Mouse (Mus musculus) ovary, postnatal 36 days (tissue): Measurements from ENCODE around the gene Anks1b.

Experiments used
- DNase-seq: peaks from one replicate; pipeline ENCODE4 v3.0.0; 2022; ENCODE audit warnings: low spot score, mixed read lengths

The Anks1b gene

DNA sequence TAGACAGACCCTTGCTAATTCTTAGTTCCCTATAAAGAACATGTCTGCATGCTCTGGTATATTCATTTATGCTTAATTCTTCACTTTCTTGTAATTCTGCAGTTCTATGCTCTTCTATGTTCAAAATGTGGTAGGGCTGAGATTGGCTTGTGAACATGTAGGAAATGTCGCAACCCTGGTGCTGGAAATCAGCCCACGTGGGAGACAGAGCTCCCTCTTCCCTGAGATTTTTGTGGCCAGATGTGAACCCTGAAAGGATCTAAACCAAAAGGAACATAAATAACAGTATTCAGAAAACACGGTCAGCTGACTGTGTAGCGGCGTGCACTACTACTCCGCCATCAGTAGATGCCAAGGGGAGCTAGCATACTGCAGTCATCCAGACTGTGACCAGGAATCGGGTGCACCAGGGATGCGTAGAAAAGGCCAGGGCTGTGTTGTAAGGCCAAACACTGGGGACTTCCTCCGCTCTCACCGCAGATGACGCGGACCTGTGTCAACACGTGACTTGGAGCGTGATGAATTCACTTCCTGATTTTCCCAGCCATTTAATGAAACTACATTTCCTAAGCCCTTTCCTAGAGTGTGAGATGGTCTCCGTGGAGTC lies 1079.9 kb downstream of the Anks1b start:
- no peak for DNase-seq

DNA sequence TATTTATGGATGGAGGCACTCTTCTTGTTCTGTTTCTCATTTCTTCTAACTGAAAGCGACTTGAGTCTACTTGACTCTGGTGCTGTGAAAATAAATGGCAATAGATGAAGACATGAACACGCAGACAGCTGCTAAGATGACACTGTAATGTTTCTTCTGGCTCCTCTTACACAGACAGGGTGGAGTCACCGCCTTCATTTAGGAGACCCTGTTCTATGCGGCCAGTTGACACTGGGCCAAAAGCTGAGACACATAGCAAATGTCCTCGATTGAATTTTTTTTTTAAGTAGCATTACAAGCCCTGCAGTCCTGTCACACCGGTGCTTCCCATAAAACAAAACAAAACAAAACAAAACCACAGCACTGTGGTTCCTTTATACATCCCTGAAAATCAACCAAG lies 1080.5 kb downstream of the Anks1b start:
- no peak for DNase-seq

DNA sequence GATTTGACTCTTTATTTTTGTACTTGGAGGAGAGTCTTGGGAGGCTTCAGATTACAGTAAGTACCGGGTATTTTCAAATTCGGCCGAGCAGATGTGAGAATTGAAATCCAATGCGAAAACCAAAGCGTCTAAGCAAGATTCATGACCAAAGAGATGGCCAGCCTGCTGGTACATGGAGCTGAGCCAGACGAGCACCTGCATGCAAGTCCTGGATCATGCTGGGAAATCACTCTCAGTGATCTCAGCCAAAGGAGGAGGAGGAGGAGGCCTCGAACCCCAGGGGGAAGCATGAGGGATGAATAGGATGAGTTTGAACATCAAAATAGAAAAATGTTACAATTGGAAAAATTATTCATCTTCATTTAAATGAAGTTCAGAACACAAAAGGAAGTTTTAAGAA lies 1087.1 kb downstream of the Anks1b start:
- no peak for DNase-seq

DNA sequence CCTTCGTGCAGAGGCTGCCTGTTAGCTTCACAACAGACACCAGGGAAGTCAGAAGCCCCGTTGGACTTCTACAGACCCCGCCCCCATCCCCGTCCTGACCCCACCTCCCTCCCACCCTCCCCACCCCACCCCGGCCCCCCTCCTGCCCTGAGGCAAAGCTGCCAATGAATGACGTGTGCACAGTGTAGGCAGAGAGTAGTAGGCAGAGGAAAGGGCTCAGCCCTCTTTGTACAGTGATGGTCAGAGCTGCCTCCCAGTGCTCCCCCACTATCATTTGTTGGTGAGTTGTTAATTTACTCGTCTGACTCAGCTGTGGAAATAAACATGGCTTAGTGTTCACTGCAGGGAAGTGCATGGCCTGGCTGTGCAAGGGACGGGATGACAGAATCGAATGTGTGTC lies 1091.2 kb downstream of the Anks1b start:
- DNase-seq: no peak

DNA sequence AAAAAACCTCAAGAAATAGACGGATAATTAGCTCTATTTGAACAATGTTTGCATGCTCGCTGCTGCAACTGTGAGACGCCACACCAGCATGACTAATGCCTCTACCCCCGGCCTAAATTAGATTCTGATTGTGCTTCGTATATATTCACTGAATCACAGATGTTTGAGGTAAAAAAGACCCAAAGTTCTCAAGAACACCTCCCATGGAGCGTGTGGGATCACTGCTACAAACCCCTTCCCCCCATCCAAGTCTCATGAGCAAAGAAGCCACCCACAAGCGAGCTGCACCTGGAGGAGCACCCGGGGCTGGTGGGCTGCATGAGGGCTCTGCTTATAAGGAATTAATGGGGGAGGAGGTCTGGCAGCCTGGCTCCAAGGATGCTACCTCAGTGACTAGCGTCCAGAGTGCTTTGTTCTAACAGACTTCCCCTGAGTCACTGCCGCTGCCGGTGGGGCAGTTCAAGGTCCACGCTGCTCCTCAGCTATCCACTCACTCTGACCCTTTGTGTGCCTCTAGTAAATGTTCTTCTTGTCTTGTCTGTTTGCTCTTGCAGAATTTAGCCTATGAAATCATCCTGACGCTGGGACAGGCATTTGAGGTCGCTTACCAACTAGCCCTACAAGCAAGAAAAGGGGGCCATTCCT lies 1092.5 kb downstream of the Anks1b start:
- DNase-seq: no peak

DNA sequence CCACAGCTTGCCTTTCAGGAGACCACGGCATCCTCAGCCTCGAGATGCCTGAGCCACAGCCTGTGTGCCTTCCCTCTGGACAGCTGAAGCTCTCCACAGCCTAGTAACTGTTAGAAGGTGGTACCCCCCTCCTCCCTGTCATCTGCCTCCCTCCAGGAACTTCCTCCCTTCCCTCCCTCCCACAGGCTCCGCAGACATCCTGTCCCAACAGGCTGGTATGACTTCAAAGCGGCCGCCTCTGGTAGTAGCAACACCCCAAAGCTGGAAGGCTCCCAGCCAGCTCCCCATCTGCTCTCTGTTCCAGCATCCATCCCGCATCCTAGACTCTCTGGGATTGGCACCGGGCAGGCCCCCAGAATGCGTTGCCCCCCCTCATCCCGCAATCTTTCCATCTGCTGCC lies 1093.5 kb downstream of the Anks1b start:
- no peak for DNase-seq

DNA sequence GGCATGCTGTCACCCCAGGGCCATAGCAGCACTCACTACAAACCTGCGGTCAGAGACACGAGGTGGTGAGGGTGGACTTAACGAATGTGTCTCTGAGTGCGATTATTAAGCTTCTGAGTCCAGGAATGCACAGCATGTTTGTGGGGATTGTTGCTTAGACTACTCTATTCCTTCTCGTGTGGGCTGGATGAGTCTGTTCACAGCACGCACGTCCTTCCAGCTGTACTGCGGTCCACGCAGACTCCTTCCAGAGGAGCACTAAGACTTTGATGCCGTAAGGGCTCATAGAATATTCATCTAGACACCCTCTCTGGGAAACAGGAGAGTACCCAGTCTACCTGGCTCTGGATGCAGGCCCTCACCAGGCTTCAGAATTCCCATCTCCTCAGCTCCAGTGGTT lies 1094.9 kb downstream of the Anks1b start:
- no peak for DNase-seq

DNA sequence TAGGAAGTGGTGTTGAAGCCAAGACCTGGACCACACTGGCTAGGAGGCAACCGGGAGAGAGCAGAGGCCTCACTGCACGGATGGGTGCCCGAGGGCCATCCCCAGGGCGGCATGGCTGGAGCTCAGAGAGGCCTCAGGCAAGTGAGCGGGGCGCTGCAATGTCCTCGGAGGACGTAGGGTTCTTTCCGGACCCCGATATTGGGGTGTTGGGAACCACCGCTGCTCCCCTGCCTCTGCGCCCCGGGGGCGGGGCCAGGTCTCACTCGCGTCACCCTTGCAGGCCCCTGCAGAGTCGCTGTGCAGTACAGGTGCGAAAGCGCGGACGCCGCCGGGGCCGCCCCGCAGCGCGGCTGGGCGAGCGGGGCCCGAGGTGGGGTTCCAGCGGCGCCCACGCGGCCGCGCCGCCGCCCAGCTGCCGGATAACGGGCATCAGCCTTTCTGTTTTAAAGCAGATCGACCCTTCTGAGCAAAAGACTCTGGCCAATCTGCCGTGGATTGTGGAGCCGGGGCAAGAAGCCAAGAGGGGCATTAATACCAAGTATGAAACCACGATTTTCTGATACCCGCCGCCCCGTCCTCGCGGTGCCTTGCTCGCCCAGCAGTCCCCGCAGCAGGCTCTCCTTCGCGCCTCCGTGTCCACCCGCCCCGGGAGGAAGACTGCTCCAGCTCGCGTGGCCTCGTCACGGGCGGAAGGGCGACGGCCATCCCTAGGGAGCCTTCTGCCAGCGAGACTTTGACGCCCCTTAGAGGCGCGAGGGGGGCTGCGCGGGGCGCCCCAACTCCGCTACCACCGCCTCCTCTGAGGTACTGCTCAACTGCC lies 1096.3 kb downstream of the Anks1b start:
- DNase-seq: peak; percentile 19

DNA sequence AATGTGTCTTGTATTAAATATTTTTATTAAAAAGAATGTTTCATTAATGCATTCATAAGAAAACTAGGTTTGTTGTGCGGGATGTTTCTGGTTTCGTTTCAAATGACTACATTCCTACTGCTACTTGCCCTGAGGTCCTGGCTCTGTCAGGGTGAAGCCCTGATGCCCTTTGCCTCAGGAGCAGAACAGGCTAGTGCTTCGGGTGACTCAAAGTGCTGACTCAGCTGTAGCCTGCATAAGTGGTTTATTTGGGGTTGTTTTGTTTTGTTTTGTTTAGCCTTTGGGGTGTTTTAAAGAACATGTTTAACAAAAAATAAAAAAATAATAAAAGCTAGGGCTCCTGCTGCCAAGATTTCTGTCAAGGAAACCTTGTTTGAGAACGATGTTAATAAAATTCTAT lies 1097.3 kb downstream of the Anks1b start:
- DNase-seq: no peak

DNA sequence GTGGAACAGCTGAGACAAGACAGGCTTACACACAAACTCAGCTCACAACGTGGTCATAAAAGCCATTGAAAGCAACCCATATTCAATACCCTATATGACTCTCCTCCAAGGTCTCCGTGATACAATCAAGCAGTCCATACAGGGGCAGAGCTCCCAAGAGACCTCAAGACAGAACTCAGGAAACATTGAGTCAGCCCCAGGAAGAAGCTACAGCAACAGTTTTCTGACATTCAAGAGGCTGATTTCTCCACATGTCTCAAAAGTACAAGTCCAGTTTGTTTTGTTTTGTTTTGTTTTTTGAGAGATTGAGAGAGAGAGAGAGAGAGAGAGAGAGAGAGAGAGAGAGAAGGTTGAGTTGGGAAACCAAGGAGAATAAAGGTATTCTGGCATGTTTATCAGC lies 1100.8 kb downstream of the Anks1b start:
- DNase-seq: no peak

DNA sequence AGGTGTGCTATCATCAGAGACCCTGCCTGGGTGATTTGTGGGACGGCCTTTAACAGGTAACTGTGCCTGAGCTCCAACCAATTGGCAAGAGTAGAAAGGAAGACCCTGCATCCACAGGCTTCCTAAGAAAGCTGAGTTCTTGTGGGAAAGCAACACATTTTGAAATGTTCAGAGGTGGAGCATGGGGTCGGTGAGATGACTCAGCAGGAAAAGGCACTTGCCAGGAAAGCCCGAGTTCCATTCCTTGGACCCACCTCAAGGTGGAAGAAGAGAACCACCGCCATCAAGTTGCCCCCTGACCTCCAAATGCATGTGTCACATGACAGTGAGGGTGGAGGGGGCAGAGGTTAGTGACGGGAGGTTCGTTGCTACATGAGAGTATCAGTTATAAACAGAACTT lies 1101.2 kb downstream of the Anks1b start:
- DNase-seq: no peak

DNA sequence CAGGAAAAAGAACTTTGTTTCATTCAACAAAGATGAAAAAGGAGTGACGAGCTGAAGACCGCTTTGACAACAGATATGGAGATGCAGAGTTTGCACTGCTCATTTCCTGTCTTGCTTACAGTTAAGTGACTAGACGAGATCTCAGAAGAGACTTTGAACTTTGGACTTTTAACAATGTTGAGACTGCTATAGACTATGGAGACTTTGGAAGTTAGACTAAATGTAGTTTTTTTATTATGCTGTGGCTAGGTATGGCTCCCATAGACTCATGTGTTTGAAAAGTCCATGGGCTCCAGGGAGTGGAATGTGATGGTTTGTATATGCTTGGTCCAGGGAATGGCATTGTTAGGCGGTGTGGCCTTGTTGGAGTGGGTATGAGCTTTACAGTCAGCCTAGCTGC lies 1108.5 kb downstream of the Anks1b start:
- DNase-seq: no peak

DNA sequence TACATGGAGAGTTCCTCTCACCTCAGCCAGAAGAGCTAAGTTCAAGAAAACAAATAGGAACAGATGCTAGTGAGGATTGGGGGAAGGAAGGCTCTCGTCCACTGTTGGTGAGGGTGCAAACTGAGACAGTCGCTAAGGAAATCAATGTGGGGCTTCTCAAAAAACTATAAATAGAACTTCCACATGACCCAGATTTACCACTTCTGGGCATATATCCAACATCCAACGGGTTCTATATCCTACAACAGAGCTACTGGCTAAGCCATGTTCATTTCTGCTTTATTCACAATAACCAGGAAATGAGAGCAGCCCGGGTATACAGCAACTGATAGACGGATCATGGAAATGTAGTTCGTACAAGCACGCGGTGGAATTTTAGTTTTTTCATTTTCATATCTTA lies 1109.7 kb downstream of the Anks1b start:
- DNase-seq: no peak

DNA sequence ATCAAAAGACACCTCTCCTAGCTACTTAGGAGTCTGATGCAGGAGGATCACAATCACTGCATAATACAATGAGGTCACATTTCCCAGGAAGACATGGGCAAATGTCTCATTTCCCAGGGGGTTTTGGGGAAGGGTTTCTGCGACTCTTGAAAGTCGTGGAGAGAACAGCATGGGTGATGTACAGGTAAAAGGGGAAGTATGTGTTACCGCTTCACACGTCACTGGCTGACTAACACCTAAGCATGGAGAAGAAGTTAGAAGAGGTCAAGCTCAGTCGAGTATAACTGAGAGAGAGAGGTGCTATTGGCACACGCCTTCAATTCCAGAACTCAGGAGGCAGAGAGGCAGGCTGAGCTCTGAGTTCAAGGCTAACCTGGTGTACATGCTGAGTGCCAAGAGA lies 1117.0 kb downstream of the Anks1b start:
- no peak for DNase-seq

DNA sequence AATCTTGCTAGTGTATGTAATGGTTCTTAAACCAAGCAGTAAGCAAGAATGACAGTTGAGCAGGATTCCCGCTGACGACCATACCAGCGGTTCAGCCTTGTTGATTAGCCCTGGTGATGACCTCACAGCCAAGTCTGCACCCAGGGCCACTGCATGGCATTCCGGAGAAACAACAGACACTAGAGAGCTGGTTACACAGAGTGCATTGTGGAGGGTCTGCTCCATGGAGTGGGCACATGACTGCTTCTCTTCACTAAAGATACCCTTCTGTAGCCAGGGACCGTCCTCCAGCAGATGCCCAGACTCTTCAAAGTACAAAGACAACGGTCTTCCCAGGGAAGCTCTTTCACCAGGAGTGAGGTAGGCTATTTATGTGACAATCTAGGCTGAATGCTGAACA lies 1118.9 kb downstream of the Anks1b start:
- DNase-seq: no peak

DNA sequence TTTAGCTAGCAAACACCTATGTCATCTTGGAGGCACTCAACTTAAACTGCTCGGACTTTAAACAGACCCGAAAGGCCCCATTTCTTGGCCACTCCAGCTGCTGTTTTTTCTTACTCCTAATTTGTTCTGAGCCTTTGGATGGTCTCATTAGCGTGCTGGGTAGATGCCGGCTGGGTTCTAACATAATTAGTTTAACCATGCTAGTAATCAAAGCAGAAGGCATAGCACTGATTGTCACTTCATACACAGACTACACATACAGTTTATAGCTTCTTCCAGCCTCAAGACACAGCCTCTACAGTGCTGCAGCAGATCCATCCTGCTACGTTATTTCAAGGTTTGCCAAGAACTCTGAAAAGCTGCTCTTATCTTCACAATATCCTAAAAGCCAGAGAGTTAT lies 1120.6 kb downstream of the Anks1b start:
- no peak for DNase-seq

DNA sequence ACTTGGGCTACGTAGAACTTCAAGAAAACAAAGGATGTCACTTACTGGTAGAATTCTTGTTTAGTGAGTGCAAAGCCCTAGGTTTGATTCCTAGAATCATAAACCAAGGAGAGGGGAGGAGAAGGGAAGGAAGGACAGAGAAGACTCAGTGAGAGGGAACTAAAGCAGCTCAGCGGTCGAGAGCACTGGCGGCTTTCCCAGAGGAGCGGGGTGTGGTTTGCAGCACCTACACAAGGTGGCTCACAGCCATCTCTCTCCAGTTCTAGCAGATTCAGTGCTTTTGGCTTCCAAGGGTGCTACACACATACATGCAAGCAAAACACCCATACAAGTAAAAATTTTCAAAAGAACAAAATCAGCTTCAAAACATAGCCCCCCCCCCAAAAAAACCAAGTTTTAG lies 1126.6 kb downstream of the Anks1b start:
- no peak for DNase-seq

DNA sequence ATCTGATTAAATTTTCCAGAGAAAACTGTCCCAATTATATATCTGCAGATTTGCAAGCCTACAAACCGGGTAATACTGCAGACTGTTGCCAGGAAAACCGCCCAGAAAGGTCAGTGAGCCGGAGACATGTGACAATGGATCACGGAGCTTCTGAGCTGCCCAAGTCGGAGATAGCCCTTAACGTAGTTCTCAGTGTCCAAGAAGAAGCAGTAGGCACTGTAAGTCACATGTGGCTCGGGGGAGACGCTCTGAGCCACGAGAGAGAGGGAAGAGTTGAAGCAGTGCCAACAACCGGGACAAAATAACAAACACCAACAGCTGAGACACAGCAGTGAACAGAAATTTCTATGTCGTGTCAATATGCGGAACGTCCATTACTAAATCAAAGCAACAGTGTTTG lies 1128.1 kb downstream of the Anks1b start:
- peak; percentile 9 for DNase-seq

DNA sequence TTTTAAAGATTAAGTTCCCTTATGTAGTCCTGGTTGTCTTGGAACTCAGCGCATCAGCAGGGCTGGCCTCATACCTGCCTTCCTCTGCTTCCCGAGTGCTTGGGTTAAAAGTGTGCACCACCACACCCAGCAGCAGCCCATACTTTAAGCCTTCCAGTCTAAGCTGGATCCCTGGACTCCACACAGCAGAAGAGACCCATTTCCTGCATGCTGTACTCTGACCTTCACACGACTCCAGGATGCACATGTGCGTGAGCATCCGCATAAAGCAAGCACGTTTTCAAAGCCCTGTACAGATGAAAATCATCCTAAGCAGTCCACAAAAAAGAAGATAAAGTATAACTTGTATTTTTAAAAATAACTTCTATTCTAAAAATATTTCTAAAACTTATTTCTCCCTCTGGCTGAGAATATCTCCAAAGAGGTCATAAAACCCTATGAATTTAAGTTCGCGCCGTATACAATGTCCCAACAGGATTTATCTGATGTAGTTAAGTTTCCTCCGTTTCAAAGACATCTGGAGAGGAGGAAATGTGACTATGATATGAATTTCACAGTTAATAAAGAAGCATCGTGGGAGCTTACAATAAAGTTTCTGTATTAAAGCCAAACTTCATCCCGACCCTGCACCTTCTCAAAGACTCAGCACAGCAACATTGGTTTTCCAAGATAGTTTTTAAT lies 1132.7 kb downstream of the Anks1b start:
- no peak for DNase-seq
